Mouse (Mus musculus) left cerebral cortex, adult 8-10 months (tissue): ENCODE data around the gene Nutf2-ps1. TPM values are rescaled to one million over a fixed set of nuclear protein-coding genes. Genes with fewer than 3 reads are reported as not detected.

Experiments used
- total RNA-seq, 4 experiments: library from RNA; stranded (reverse); gene quantifications; 2 replicates each; pipeline ENCODE4 v1.2.4; 2022

Nutf2-ps1 gene
- total RNA-seq, 4 experiments from 2014 or later: 41.8 to 54.3 (median 47.0) TPM

Other genes starting within 250 kb of the Nutf2-ps1 start
- not detected for gene Gm10197, start 217.3 kb downstream of the Nutf2-ps1 start, total RNA-seq
- 10 to 100 TPM; 33.2 to 38.1 (median 36.3) TPM for gene Smndc1, start 198.5 kb downstream of the Nutf2-ps1 start, total RNA-seq
- 10 to 100 TPM in 2 of 4 experiments, 1 to 10 TPM in 2; 7.8 to 12.1 (median 10.0) TPM for gene Dusp5, start 60.0 kb downstream of the Nutf2-ps1 start, total RNA-seq
- gene Smc3, start 11.3 kb upstream of the Nutf2-ps1 start, total RNA-seq: 10 to 100 TPM; 37.0 to 42.3 (median 40.1) TPM
- 1 to 10 TPM; 4.7 to 6.5 (median 5.8) TPM for gene Rbm20, start 88.2 kb upstream of the Nutf2-ps1 start, total RNA-seq